Comparison of ENCODE assay signal across 24 mouse cellular contexts in genomic region chr10:41291021-41291420, GRCm38 (mm10). TPM values are rescaled to one million over a fixed set of nuclear protein-coding genes. Genes with fewer than 3 reads are reported as not detected.
"Had no signal": no experiment of that assay in that cellular context is flagged by ENCODE, and none has a peak within 500 bp of the region (broad histone marks: within the 10 kb centered on the region; RNA-seq: fewer than 3 reads in every experiment).

No protein-coding gene starts in this region.

- H3K36me3 ChIP-seq: lung, embryonic 15.5 days; midbrain, embryonic 13.5 days; midbrain, embryonic 15.5 days; neural tube, embryonic 12.5 days had no signal

- H3K27ac ChIP-seq: lung, embryonic 15.5 days; macrophage; midbrain, embryonic 13.5 days; midbrain, embryonic 15.5 days; neural tube, embryonic 12.5 days had no signal

- H3K4me2 ChIP-seq: lung, embryonic 15.5 days; midbrain, embryonic 11.5 days; midbrain, embryonic 13.5 days; midbrain, embryonic 15.5 days; neural tube, embryonic 12.5 days had no signal

- H3K9me3 ChIP-seq: lung, embryonic 15.5 days; megakaryocyte, embryonic 14.5 days; midbrain, embryonic 13.5 days; midbrain, embryonic 15.5 days; neural tube, embryonic 12.5 days had no signal

- H3K4me3 ChIP-seq: lung, embryonic 15.5 days; megakaryocyte, embryonic 14.5 days; midbrain, embryonic 13.5 days; midbrain, embryonic 15.5 days; neural tube, embryonic 12.5 days had no signal

- DNase-seq: lung, adult 2 months; lung, postnatal 14 days; lung, postnatal 36 days; right cerebral cortex, postnatal 25 days; right cerebral cortex, postnatal 4 days; spleen, adult 18-20 months; thymus, adult 18-20 months; thymus, postnatal 14 days; thymus, postnatal 36 days had no signal

- H3K27me3 ChIP-seq: lung, embryonic 15.5 days; megakaryocyte, embryonic 14.5 days; midbrain, embryonic 13.5 days; midbrain, embryonic 15.5 days; neural tube, embryonic 12.5 days had no signal

- ATAC-seq: lung, postnatal 0 days; midbrain, embryonic 13.5 days; midbrain, embryonic 15.5 days had no signal

- H3K9ac ChIP-seq: lung, embryonic 15.5 days; midbrain, embryonic 13.5 days; midbrain, embryonic 15.5 days; neural tube, embryonic 12.5 days had no signal

RNA-seq across cellular contexts. Expression of gene Ak9, which starts 12.8 kb away (rescaled TPM):
- total RNA-seq: megakaryocyte progenitor cell, adult 5-6 weeks; monocyte, adult 5-6 weeks; neutrophil, adult 5-6 weeks had no signal
- polyA plus RNA-seq: liver, embryonic 16.5 days; midbrain, embryonic 11.5 days; small intestine, adult 2 months; stomach, embryonic 14.5 days; stomach, embryonic 16.5 days had no signal
